Mouse (Mus musculus) forebrain, embryonic 14.5 days (tissue): ENCODE measurements around the gene Eif2b3. TPM values are rescaled to one million over a fixed set of nuclear protein-coding genes. Genes with fewer than 3 reads are reported as not detected.
A peak's percentile ranks its signal among the peaks of the same experiment; 100 is the strongest.

Experiments used
- ATAC-seq: fragments of 200-750 bp; cut with Nextera tagmentation; 2 replicates; pipeline ENCODE4 v1.8.0; 2017; ENCODE audit warnings: mild to moderate bottlenecking, moderate library complexity
- DNase-seq: peaks from one replicate; pipeline ENCODE4 v3.0.0-alpha.2; 2015; ENCODE audit warnings: low spot score
- H3K27ac ChIP-seq: fragments of 300-500 bp; sonication (generic); 2 replicates; pipeline ENCODE4 v1.5.1; 2014; ENCODE audit warnings: low read depth, mild to moderate bottlenecking, control low read depth, low read length, moderate library complexity
- H3K27me3 ChIP-seq: fragments of 300-500 bp; sonication (generic); replicated peaks from 2 replicates; pipeline ENCODE4 v1.6.1; 2014; ENCODE audit warnings: low read length, control low read depth, mixed read lengths; ENCODE audit not compliant: control insufficient read depth, insufficient read depth
- H3K36me3 ChIP-seq: fragments of 300-500 bp; sonication (generic); 2 replicates; pipeline ENCODE4 v1.6.1; 2014; ENCODE audit warnings: low read length, control low read depth; ENCODE audit not compliant: control insufficient read depth, insufficient read depth
- H3K4me1 ChIP-seq: fragments of 300-500 bp; sonication (generic); 2 replicates; pipeline ENCODE4 v1.6.1; 2014; ENCODE audit warnings: antibody characterized with exemption, low read length, control low read depth; ENCODE audit not compliant: control insufficient read depth, insufficient read depth
- H3K4me2 ChIP-seq: fragments of 300-500 bp; sonication (generic); 2 replicates; pipeline ENCODE4 v1.6.1; 2014; ENCODE audit warnings: mild to moderate bottlenecking, control low read depth, low read length
- H3K4me3 ChIP-seq: fragments of 300-500 bp; sonication (generic); 2 replicates; pipeline ENCODE4 v1.5.1; 2014; ENCODE audit warnings: low read depth, low read length, control low read depth
- H3K9ac ChIP-seq: fragments of 300-500 bp; sonication (generic); 2 replicates; pipeline ENCODE4 v1.6.1; 2014; ENCODE audit warnings: mild to moderate bottlenecking, low read length, control low read depth, moderate library complexity
- H3K9me3 ChIP-seq: fragments of 300-500 bp; sonication (generic); replicated peaks from 2 replicates; pipeline ENCODE4 v1.6.1; 2016; ENCODE audit warnings: low read length, control low read depth, mixed read lengths; ENCODE audit not compliant: control insufficient read depth
- WGBS: fragments of 180-500 bp; shearing (Covaris S2); extraction: QIAGEN DNeasy Blood & Tissue Kit; methylation state at CpG from one replicate; pipeline ENCODE4 v1.1.7; 2014; 5-methylcytosine and 5-hydroxymethylcytosine counted together
- polyA plus RNA-seq: library from polyadenylated mRNA; unstranded; fragments of >200 nt; fragmentation: Nextera tagmentation; extraction: Ambion mirVana; gene quantifications from 2 replicates; pipeline ENCODE4 v1.2.1, GENCODE M21; 2014

Gene Eif2b3
- polyA plus RNA-seq, 1 experiment from 2014 or later: 51.4 TPM

GRCm38 (mm10) chr4:116995131-116995797, 23.9 kb upstream of the Eif2b3 start, which contains the start of gene Hectd3:
TSS of gene Hectd3 (plus strand) at chr4:116995317.
- H3K36me3 ChIP-seq: peaks cover 23% of the 10 kb centered on the region
- peak within 1 kb of the TSS; percentile 89 for H3K9ac ChIP-seq
- H3K27me3 ChIP-seq: no peaks in the 10 kb centered on the region
- peak within 1 kb of the TSS; percentile 82 for H3K27ac ChIP-seq
- ATAC-seq (peak; percentile 67), DNase-seq (peak; percentile 82)
- no peaks in the 10 kb centered on the region for H3K9me3 ChIP-seq
- H3K4me3 ChIP-seq: peak within 1 kb of the TSS; percentile 95
- H3K4me1 ChIP-seq: peaks cover 16% of the 10 kb centered on the region
- H3K4me2 ChIP-seq: peak within 1 kb of the TSS; percentile 97
- WGBS: under 1% methylated on average over 53 of the region's 58 CpGs

GRCm38 (mm10) chr4:116995798-116996135, 23.4 kb upstream of the Eif2b3 start:
- peaks cover 16% of the 10 kb centered on the region for H3K4me1 ChIP-seq
- peak overlapping the region; percentile 82; the same call in 1 of the 2 replicates for H3K27ac ChIP-seq
- ATAC-seq (0 out of 2 replicates have a peak, but pooled peaks have one; percentile 0), DNase-seq (peak; percentile 40)
- peak overlapping the region; percentile 89 for H3K9ac ChIP-seq
- H3K4me2 ChIP-seq: peak overlapping the region; percentile 97
- H3K9me3 ChIP-seq: no peaks in the 10 kb centered on the region
- H3K4me3 ChIP-seq: peak overlapping the region; percentile 95
- no peaks in the 10 kb centered on the region for H3K27me3 ChIP-seq
- WGBS: 1% methylated on average over 16 of the region's 16 CpGs
- peaks cover 23% of the 10 kb centered on the region for H3K36me3 ChIP-seq

GRCm38 (mm10) chr4:116999513-117000154, 19.6 kb upstream of the Eif2b3 start:
- no peak for ATAC-seq
- Histone ChIP-seq H3K27me3 (no peaks in the 10 kb centered on the region), H3K9ac (no peak overlapping the region), H3K9me3 (no peaks in the 10 kb centered on the region), H3K4me2 (no peak overlapping the region), H3K27ac (no peak overlapping the region), H3K4me1 (peaks cover 11% of the 10 kb centered on the region), H3K4me3 (no peak overlapping the region), H3K36me3 (peaks cover 60% of the 10 kb centered on the region)
- WGBS: 91% methylated on average over 17 of the region's 17 CpGs
- DNase-seq: no peak

GRCm38 (mm10) chr4:117001957-117002356, 17.2 kb upstream of the Eif2b3 start:
- H3K9ac ChIP-seq: no peak overlapping the region
- no peaks in the 10 kb centered on the region for H3K27me3 ChIP-seq
- H3K27ac ChIP-seq: no peak overlapping the region
- no peak for DNase-seq
- no peaks in the 10 kb centered on the region for H3K4me1 ChIP-seq
- no peaks in the 10 kb centered on the region for H3K9me3 ChIP-seq
- no peak overlapping the region for H3K4me3 ChIP-seq
- 0 out of 2 replicates have a peak, but pooled peaks have one; percentile 10 for ATAC-seq
- no peak overlapping the region for H3K4me2 ChIP-seq
- WGBS: 93% methylated on average over 16 of the region's 16 CpGs
- peaks cover 60% of the 10 kb centered on the region for H3K36me3 ChIP-seq

GRCm38 (mm10) chr4:117002543-117003521, 16.4 kb upstream of the Eif2b3 start:
- H3K9ac ChIP-seq: no peak overlapping the region
- no peak overlapping the region for H3K27ac ChIP-seq
- DNase-seq (peak; percentile 82), ATAC-seq (peak; percentile 74)
- H3K36me3 ChIP-seq: peaks cover 60% of the 10 kb centered on the region
- WGBS: 57% methylated on average over 38 of the region's 38 CpGs
- H3K4me1 ChIP-seq: no peaks in the 10 kb centered on the region
- H3K4me2 ChIP-seq: no peak overlapping the region
- no peak overlapping the region for H3K4me3 ChIP-seq
- H3K27me3 ChIP-seq: no peaks in the 10 kb centered on the region
- H3K9me3 ChIP-seq: no peaks in the 10 kb centered on the region

- Histone ChIP-seq H3K4me1 (no peaks in the 10 kb centered on the region), H3K4me2 (no peak overlapping the region), H3K4me3 (no peak overlapping the region), H3K9ac (no peak overlapping the region), H3K27ac (no peak overlapping the region), H3K27me3 (no peaks in the 10 kb centered on the region), H3K9me3 (no peaks in the 10 kb centered on the region), H3K36me3 (peaks cover 49% of the 10 kb centered on the region)
- ATAC-seq (no peak), DNase-seq (no peak)
- 86% methylated on average over 4 of the region's 4 CpGs for WGBS
Observed at GRCm38 (mm10) chr4:117004649-117005048, 14.6 kb upstream of the Eif2b3 start.

- Histone ChIP-seq H3K4me3 (no peak overlapping the region), H3K9me3 (no peaks in the 10 kb centered on the region), H3K9ac (no peak overlapping the region), H3K4me1 (no peaks in the 10 kb centered on the region), H3K36me3 (peaks cover 38% of the 10 kb centered on the region), H3K4me2 (no peak overlapping the region), H3K27ac (no peak overlapping the region), H3K27me3 (no peaks in the 10 kb centered on the region)
- ATAC-seq (no peak), DNase-seq (no peak)
- WGBS: 73% methylated on average over 7 of the region's 7 CpGs
Observed at GRCm38 (mm10) chr4:117005611-117006400, 13.4 kb upstream of the Eif2b3 start.

GRCm38 (mm10) chr4:117007058-117007457, 12.1 kb upstream of the Eif2b3 start:
- Histone ChIP-seq H3K27ac (no peak overlapping the region), H3K4me2 (no peak overlapping the region), H3K36me3 (peaks cover 26% of the 10 kb centered on the region), H3K4me3 (no peak overlapping the region), H3K4me1 (no peaks in the 10 kb centered on the region), H3K27me3 (no peaks in the 10 kb centered on the region), H3K9ac (no peak overlapping the region), H3K9me3 (no peaks in the 10 kb centered on the region)
- ATAC-seq (no peak), DNase-seq (no peak)
- WGBS: 76% methylated on average over 3 of the region's 3 CpGs
